Mouse (Mus musculus) liver, embryonic 12.5 days (tissue): ENCODE data around the gene Izumo1r. TPM values are rescaled to one million over a fixed set of nuclear protein-coding genes. Genes with fewer than 3 reads are reported as not detected.

ENCODE experiments used
- ATAC-seq: fragments of 200-750 bp; cut with Nextera tagmentation; 2 replicates; pipeline ENCODE4 v1.8.0; 2017; ENCODE audit warnings: moderate number of reproducible peaks, mild to moderate bottlenecking, moderate library complexity
- H3K27ac ChIP-seq: fragments of 300-500 bp; sonication (generic); 2 replicates; pipeline ENCODE4 v1.5.1; 2016; ENCODE audit warnings: mild to moderate bottlenecking
- H3K27me3 ChIP-seq: fragments of 300-500 bp; sonication (generic); replicated peaks from 2 replicates; pipeline ENCODE4 v1.6.1; 2016; ENCODE audit warnings: mild to moderate bottlenecking, moderate library complexity
- H3K36me3 ChIP-seq: fragments of 300-500 bp; sonication (generic); 2 replicates; pipeline ENCODE4 v1.6.1; 2016; ENCODE audit warnings: mild to moderate bottlenecking, moderate library complexity
- H3K4me1 ChIP-seq: fragments of 300-500 bp; sonication (generic); 2 replicates; pipeline ENCODE4 v1.6.1; 2016
- H3K4me2 ChIP-seq: fragments of 300-500 bp; sonication (generic); 2 replicates; pipeline ENCODE4 v1.6.1; 2016; ENCODE audit warnings: mild to moderate bottlenecking, moderate library complexity
- H3K4me3 ChIP-seq: fragments of 300-500 bp; sonication (generic); 2 replicates; pipeline ENCODE4 v1.5.1; 2016; ENCODE audit warnings: mild to moderate bottlenecking, moderate library complexity
- H3K9ac ChIP-seq: fragments of 300-500 bp; sonication (generic); 2 replicates; pipeline ENCODE4 v1.6.1; 2016; ENCODE audit warnings: mild to moderate bottlenecking, moderate library complexity
- H3K9me3 ChIP-seq: fragments of 300-500 bp; sonication (generic); replicated peaks from 2 replicates; pipeline ENCODE4 v1.6.1; 2016; ENCODE audit warnings: mild to moderate bottlenecking, moderate library complexity
- WGBS: fragments of 180-500 bp; shearing (Covaris S2); methylation state at CpG from one replicate; pipeline ENCODE4 v1.1.7; 2016; ENCODE audit not compliant: insufficient replicate concordance; 5-methylcytosine and 5-hydroxymethylcytosine counted together
- polyA plus RNA-seq: library from polyadenylated mRNA; unstranded; fragments of >200 nt; fragmentation: Nextera tagmentation; extraction: Ambion mirVana; gene quantifications from 2 replicates; pipeline ENCODE4 v1.2.1, GENCODE M21; 2016

Izumo1r gene
- polyA plus RNA-seq, 1 experiment from 2014 or later, result not detected

DNA sequence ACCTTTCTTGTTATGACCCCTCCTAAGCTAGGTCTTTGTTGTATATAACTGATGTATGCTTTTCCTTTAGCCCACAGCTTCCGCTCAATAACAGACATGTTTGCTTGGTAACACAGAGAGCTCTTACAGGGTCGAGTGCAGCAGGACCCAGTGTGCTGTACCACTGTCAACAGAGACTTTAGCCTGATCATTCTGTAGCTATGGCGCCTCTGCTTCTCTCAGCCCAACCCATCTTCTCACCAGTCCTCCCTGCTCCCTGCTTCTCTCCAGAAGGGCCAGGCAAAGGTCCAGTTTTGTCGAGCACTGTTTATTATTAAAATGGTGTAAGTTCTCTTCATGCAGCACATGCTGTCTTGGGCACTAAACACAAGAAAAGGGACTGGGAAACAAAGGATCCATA lies 19.9 kb upstream of the Izumo1r start:
- no peaks in the 10 kb centered on the region for H3K4me1 ChIP-seq
- 52% methylated on average over 4 of the region's 4 CpGs for WGBS

DNA sequence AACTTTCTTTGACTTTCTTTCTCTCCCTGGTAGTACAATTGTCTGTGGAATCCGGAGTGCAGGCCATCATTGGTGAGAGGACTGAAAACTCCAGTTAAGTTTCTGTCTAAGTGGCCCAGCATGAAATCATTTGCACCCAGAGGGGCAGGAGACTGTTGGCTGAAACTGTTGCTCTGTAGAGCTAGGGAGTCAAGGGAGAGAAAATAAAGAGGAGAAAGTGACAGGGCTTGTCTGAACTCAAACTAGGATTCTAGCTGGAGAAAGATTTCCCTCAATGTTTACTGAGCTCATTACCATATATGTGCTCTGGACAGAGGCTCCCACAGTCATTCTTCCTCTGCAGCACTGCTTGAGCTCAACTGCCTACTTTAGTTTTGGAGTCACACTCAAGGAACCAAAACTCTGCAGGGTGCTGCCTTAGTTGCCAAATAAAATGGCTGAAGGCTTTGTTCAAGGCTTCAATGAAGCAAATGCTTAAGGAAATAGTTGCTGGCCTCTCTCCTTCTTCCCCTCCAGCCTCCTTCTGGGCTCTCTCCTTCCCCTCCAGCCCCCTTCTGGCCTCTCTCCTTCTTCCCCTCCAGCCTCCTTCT lies 18.3 kb upstream of the Izumo1r start:
- no peak overlapping the region for H3K4me3 ChIP-seq
- WGBS, result 30% methylated on average over 1 of the region's 1 CpGs
- no peaks in the 10 kb centered on the region for H3K27me3 ChIP-seq
- H3K9ac ChIP-seq, result no peak overlapping the region
- no peaks in the 10 kb centered on the region for H3K4me1 ChIP-seq
- no peak overlapping the region for H3K4me2 ChIP-seq
- H3K36me3 ChIP-seq, result no peaks in the 10 kb centered on the region
- ATAC-seq, result no peak
- H3K27ac ChIP-seq, result no peak overlapping the region
- H3K9me3 ChIP-seq, result no peaks in the 10 kb centered on the region

More for the DNA sequence above, 19.9 kb upstream of the Izumo1r start:
- H3K9me3 ChIP-seq, result no peaks in the 10 kb centered on the region
- H3K4me2 ChIP-seq, result no peak overlapping the region
- H3K9ac ChIP-seq, result no peak overlapping the region
- ATAC-seq, result no peak
- no peak overlapping the region for H3K27ac ChIP-seq
- H3K4me3 ChIP-seq, result no peak overlapping the region
- no peaks in the 10 kb centered on the region for H3K36me3 ChIP-seq
- no peaks in the 10 kb centered on the region for H3K27me3 ChIP-seq

DNA sequence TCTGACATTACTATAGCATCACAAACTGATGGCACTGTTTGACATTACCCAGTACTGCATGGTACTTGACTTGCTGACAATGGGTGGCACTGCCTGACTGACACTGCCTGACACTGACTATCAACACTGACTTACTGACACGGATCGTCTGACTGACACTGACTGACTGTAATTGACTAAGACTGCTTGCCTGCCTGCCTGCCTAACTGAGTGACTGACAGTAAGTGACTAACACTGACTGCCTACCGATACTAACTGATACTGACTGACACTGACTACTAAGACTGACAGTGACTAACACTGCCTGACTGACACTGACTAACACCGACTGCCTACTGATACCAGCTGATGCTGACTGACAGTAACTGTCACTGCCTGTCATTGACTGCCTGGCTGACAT lies 17.5 kb upstream of the Izumo1r start:
- Histone ChIP-seq H3K36me3 (no peaks in the 10 kb centered on the region), H3K4me2 (no peak overlapping the region), H3K9me3 (no peaks in the 10 kb centered on the region), H3K27ac (no peak overlapping the region), H3K27me3 (no peaks in the 10 kb centered on the region), H3K9ac (no peak overlapping the region), H3K4me3 (no peak overlapping the region), H3K4me1 (no peaks in the 10 kb centered on the region)
- no peak for ATAC-seq
- WGBS, result 41% methylated on average over 4 of the region's 4 CpGs

DNA sequence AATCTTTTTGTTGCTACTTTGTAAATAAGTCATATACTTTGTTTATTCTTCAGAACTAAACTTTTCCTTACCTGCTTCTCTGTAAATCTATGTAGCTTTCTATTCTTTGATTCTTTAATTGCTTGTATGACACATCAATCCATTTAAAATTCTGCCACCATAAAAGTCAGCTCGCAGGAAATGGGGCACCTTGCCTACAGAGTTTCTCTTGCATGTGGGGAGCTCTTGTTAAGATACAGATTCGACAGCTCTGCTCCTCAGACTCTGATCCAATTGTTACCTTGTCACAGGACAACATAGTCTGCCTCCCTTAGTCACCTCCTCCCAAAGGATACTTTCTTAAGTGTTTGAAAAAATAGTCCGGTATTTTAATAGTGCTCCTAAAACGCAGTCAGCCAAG lies 16.9 kb upstream of the Izumo1r start:
- no peak for ATAC-seq
- H3K9me3 ChIP-seq, result no peaks in the 10 kb centered on the region
- no peak overlapping the region for H3K27ac ChIP-seq
- no peaks in the 10 kb centered on the region for H3K36me3 ChIP-seq
- H3K9ac ChIP-seq, result no peak overlapping the region
- WGBS, result 66% methylated on average over 4 of the region's 4 CpGs
- no peak overlapping the region for H3K4me2 ChIP-seq
- no peaks in the 10 kb centered on the region for H3K27me3 ChIP-seq
- no peaks in the 10 kb centered on the region for H3K4me1 ChIP-seq
- no peak overlapping the region for H3K4me3 ChIP-seq

DNA sequence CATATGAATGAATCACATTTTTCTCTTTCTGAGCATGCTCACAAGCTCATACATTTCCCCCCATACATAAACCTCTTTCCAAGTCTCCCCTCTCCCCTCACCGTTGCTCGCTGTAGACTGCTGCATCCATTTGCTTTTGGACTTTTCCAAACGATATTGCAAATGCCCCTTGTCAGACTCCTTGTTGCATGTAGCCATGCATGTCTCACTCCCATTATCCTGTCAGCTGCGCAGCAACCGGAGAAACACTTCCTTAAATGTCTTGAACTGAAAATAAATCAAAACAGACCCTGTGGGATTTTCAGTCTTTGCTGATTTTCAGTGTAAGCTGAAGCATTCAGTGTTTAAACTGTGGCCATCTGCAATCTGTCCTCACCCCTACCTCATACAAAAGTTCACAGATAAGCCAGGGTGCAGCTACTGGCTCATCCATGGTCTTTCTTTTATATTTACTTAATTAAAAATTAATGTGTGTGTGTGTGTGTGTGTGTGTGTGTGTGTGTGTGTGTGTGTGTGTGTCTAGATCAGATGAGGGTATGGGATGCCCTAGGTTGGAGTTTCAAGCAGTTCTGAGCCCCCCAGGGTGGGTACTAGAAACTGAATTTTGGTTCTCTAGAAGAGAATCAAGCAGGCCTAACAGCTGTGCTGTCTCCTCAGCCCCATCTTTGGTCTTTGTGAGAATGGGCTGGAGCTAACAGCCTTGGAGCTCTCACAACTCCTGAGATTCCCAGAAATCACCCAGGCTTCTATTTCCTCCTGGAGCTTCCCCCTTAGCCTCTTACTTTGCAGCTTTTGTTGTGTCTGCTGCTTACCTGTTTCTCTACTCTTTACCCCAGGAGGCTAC lies 15.3 kb upstream of the Izumo1r start:
- ATAC-seq, result no peak
- WGBS, result 73% methylated on average over 5 of the region's 5 CpGs

DNA sequence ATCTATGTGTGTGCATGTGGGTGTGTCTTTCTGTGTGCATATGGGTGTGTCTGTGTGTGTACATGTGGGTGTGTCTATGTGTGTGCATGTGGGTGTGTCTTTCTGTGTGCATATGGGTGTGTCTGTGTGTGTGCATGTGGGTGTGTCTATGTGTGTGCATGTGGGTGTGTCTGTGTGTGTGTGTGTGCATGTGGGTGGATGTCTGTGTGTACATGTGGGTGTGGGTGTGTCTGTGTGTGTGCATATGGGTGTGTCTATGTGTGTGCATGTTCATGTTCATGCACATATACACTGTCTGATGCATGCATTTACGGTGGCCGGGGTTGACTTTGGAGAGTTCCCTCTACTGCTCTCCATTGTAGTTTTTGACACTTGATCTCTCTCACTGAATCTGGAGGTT lies 13.9 kb upstream of the Izumo1r start:
- Histone ChIP-seq H3K27me3 (no peaks in the 10 kb centered on the region), H3K4me3 (no peak overlapping the region), H3K27ac (no peak overlapping the region), H3K4me2 (no peak overlapping the region), H3K9me3 (no peaks in the 10 kb centered on the region), H3K9ac (no peak overlapping the region), H3K36me3 (no peaks in the 10 kb centered on the region), H3K4me1 (no peaks in the 10 kb centered on the region)
- no peak for ATAC-seq
- 85% methylated on average over 2 of the region's 2 CpGs for WGBS

More for the DNA sequence above, 15.3 kb upstream of the Izumo1r start:
- Histone ChIP-seq H3K27ac (no peak overlapping the region), H3K4me1 (no peaks in the 10 kb centered on the region), H3K4me3 (no peak overlapping the region), H3K4me2 (no peak overlapping the region), H3K9me3 (no peaks in the 10 kb centered on the region), H3K9ac (no peak overlapping the region), H3K36me3 (no peaks in the 10 kb centered on the region), H3K27me3 (no peaks in the 10 kb centered on the region)

DNA sequence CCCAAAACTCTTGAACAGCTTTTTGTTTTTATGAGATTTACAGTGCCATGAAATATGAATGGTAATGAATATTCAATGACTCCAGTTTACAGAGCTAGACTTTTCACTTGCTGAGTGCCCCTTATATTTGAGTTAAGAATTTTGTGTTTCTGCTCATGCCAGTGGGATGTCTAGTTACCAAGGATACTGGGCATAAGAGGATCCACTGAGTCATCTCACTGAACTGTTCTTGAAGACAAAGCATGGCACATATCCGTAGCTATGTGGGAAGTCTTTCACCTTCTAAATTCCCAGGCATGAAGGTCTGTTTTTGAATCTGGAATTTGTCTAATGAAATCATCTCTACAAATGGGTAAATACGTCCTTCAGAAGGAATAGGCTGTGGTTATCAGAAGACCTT lies 8.3 kb upstream of the Izumo1r start:
- H3K9me3 ChIP-seq, result no peaks in the 10 kb centered on the region
- no peaks in the 10 kb centered on the region for H3K4me1 ChIP-seq
- no peak overlapping the region for H3K4me2 ChIP-seq
- no peaks in the 10 kb centered on the region for H3K36me3 ChIP-seq
- H3K9ac ChIP-seq, result no peak overlapping the region
- H3K4me3 ChIP-seq, result no peak overlapping the region
- H3K27me3 ChIP-seq, result no peaks in the 10 kb centered on the region
- WGBS, result 57% methylated on average over 2 of the region's 2 CpGs
- no peak for ATAC-seq
- H3K27ac ChIP-seq, result no peak overlapping the region

DNA sequence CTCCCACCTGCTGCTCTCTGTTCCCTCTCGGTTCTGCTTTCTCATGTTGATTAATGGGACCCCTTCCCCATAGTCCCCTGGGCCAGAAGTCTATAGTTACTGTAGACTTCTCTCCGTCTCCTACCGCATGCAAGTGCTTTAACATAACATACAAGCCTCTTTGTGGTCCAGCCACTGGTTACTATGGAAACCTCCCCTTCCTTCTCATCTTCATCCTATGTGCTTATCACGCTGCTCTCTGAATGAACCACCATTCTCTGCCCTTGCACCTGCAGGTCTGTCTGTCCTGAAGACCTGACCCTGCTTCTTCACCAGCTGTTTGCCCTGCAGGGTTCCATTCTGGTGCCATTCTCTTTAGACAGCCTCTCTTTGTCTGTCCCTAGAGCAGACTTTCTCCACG lies 6.2 kb upstream of the Izumo1r start:
- no peak for ATAC-seq
- H3K9ac ChIP-seq, result no peak overlapping the region
- no peak overlapping the region for H3K4me3 ChIP-seq
- no peak overlapping the region for H3K4me2 ChIP-seq
- peaks cover 4% of the 10 kb centered on the region; the same call in 1 of the 2 replicates for H3K4me1 ChIP-seq
- WGBS, result 61% methylated on average over 5 of the region's 5 CpGs
- no peaks in the 10 kb centered on the region for H3K36me3 ChIP-seq
- H3K9me3 ChIP-seq, result no peaks in the 10 kb centered on the region
- H3K27ac ChIP-seq, result no peak overlapping the region
- no peaks in the 10 kb centered on the region for H3K27me3 ChIP-seq

DNA sequence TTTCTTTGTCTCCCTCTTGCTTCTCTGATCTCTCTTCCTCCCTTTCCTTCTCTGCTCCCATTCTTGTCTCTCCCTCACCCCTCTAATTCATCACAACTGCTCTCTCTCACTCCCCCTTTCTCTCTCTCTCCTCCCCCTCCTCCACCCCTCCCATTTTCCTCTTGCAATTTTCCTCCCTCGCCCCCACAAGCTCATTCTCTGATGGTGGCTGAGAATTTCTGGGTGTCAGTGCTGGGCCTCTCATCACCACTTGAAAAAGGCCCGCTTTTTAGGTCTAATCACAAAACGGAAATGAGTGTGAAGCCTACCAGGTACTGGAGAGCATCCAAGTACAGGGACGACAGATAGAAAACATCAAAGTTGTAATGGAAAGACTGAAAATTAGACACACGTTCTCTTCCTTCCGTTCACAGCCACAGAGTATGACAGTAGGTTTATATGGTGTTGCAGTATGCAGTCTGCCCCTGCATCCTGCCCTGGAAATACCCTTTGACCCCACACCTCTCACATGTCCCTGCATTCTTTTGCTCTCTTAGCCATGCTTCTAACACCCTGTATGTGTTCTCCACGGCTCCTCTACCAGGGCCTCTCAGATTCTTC lies 4.2 kb upstream of the Izumo1r start:
- Histone ChIP-seq H3K9ac (no peak overlapping the region), H3K9me3 (no peaks in the 10 kb centered on the region), H3K27ac (no peak overlapping the region), H3K27me3 (0 out of 2 replicates have a peak, but pooled peaks cover 5% of the 10 kb centered on the region), H3K4me2 (no peak overlapping the region), H3K36me3 (no peaks in the 10 kb centered on the region), H3K4me1 (peaks cover 16% of the 10 kb centered on the region; the same call in 1 of the 2 replicates), H3K4me3 (no peak overlapping the region)
- WGBS, result 58% methylated on average over 7 of the region's 7 CpGs
- no peak for ATAC-seq

DNA sequence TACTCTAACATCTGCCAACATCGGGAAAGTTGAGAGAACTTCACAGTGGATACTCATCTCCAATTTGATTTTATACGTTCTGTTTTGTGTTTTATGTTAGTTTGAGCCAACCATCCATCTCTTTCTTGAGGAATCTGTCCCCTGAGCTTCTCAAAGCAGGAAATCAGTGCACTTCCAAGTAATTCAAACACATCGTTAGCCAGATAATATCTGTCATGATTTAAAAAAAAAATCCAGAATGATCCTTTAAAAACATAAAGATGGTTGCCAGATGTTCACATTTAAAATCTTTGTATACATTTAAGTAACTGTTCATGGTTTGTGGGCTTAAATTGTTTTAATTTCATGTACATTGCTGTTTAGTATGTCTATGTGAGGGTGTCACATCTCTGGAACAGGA lies 2.2 kb upstream of the Izumo1r start:
- WGBS, result 67% methylated on average over 3 of the region's 3 CpGs
- ATAC-seq, result no peak

DNA sequence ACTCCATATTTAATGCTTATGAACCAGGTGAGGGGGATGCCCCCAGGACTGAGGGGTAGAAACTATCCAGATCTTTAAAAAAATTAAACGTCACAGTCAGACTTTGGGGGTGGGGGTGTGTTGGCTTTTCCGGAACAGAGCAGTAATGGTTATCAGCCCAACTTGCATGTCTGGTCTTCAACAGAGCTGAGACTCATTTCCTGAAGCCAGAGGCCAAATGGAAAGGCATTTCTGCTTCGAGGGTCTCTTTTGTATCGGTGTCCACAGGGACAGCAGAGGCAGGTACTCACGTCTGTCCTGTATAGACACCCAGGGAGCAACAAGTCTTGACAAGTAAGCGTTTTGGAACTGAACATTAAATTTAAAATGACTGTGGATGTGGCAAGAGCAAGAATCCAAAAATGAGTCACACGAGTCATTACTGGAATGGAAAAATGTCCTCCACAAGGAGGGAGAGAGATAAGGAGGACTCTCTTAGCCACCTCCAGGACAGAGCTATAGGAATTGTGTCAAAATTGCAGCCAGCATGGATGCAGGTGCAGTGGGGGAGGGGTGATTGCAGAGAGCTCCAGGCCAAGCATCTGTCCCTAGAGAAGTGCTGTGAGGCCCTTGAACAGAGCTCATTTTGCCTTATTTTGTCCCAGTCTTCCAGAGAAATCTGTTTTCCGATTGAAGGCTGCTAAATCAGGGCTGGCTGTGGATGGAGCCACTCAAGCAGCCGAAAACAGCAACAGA lies 1.2 kb upstream of the Izumo1r start:
- H3K9me3 ChIP-seq, result no peaks in the 10 kb centered on the region
- no peak overlapping the region for H3K9ac ChIP-seq
- no peak overlapping the region for H3K4me3 ChIP-seq
- WGBS, result 22% methylated on average over 9 of the region's 9 CpGs
- H3K27me3 ChIP-seq, result 0 out of 2 replicates have a peak, but pooled peaks cover 5% of the 10 kb centered on the region
- no peak overlapping the region for H3K4me2 ChIP-seq
- no peaks in the 10 kb centered on the region for H3K36me3 ChIP-seq
- peaks cover 22% of the 10 kb centered on the region; the same call in 1 of the 2 replicates for H3K4me1 ChIP-seq
- ATAC-seq, result no peak
- no peak overlapping the region for H3K27ac ChIP-seq

More for the DNA sequence above, 2.2 kb upstream of the Izumo1r start:
- Histone ChIP-seq H3K27me3 (0 out of 2 replicates have a peak, but pooled peaks cover 5% of the 10 kb centered on the region), H3K4me1 (peaks cover 22% of the 10 kb centered on the region; the same call in 1 of the 2 replicates), H3K9me3 (no peaks in the 10 kb centered on the region), H3K9ac (no peak overlapping the region), H3K27ac (no peak overlapping the region), H3K4me3 (no peak overlapping the region), H3K4me2 (no peak overlapping the region), H3K36me3 (no peaks in the 10 kb centered on the region)
